Mouse (Mus musculus) ovary, adult 18-20 months (tissue): ENCODE data around the gene Dlg1.
"Not testable (repeated sequence)": the region's sequence is repeated elsewhere in the genome, so short reads cannot be mapped to it uniquely, and the experiment has no call there.

ENCODE experiments used
- DNase-seq: peaks from one replicate; pipeline ENCODE4 v3.0.0; 2022; ENCODE audit warnings: low spot score, mixed read lengths

Dlg1 gene

GRCm38 (mm10) chr16:31657502-31657901 lies 5.7 kb upstream of the Dlg1 start:
- no peak for DNase-seq

- no peak for DNase-seq
These were observed 4.5 kb upstream of the Dlg1 start for GRCm38 (mm10) chr16:31658539-31659334.

GRCm38 (mm10) chr16:31659453-31659852 lies 3.8 kb upstream of the Dlg1 start:
- DNase-seq, result no peak

- DNase-seq, result no peak
These were observed 476 bp upstream of the Dlg1 start for GRCm38 (mm10) chr16:31662556-31663378.

DNA sequence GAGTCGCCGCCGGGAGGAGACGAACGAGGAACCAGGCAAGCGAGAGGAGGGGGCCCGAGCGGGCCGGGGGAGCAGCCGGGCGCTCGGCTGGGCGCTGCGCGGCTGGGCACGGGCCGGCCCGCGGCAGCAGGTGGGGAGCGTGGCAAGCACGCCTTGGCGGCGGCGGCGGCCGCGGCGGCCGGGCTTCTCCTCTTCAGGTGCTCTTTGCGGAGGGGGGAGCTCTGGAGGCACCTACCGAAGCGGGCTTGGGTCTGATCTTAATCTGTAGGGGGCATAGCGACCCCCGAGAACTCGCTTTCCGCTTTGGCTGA lies 999 bp downstream of the Dlg1 start:
- no peak for DNase-seq

DNA sequence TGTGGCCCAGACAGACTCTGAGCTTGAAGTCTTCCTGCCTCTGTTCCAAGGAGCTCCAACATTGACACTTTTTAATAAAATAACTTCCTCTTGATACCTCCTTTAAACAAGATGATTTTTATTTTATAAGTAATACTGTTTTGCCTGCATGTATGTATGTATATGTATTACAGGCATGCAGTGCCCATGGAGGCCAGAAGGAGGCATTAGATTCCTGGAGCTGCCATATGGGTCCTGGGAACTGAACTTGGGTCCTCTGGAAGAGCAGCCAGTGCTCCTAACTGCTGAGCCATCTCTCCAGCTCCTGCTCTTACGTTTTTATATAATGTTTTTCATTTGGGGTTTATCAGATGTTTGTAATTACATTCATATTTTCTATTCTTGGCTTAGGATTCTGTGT lies 9.0 kb downstream of the Dlg1 start:
- no peak for DNase-seq

DNA sequence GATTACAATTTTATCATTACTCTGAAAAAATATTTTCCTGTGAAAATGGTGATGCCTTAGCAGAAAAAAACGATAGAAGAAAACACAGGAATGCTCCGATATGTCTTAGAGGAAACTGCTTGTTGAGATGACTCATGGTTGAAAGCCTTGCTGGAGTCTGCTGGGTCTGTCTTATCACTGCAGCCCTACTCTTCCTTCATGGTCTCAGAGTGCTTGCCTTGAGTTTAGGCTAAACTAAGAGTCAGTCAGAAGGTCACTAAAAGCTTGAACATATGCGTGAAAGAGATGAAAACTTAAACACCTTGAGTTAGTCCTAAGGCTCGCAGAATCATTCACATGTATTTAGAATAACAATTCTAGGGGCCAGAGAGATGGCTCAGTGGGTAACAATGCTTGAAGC lies 14.2 kb downstream of the Dlg1 start:
- no peak for DNase-seq

DNA sequence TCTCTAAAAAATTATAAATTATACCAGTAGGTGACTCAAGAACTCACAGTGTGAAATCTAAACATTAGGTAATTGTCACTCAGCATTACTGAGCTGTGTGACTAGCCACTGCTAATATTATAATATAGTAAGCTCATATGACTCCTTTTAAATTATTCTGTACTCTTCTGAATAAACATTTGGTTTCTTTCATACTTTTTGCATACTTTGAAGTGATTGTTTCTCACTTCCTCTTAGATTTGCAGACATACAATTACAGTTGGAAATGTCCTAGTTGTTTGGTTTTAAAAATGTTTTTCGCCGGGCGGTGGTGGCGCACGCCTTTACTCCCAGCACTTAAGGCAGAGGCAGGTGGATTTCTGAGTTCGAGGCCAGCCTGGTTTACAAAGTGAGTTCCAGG lies 19.0 kb downstream of the Dlg1 start:
- DNase-seq, result no peak

DNA sequence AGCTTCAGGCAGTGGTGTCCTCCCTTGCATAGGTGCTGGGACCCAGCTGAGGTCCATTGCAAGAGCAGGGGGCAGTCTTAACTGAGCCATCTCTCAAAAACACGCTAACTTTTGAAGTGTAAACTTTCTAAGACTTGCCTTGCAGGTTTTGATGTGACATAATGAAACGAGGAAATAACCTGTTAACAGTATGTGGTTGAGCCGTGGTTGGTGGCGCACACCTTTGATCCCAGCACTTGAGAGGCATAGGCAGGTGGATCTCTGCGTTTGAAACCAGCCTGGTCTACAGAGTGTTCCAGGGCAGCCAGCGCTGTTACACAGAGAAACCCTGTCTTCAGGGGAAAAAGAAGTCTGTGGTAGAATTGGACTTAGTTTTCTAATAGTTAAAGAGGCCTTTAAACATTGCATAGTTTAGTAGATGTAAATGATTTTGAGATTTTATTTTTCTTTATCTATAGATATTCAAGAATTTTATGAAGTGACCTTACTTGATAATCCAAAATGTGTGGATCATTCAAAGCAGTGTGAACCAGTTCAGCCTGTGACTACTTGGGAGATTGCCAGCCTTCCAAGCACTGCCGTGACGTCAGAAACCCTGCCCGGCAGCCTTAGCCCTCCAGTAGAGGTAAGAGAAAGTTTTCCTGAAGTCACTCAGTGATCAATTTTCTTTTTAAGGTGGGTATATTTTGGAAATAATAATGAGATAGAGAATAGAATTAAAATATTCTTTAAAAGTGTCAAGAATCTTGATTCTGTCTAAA lies 20.6 kb downstream of the Dlg1 start:
- DNase-seq, result no peak

DNA sequence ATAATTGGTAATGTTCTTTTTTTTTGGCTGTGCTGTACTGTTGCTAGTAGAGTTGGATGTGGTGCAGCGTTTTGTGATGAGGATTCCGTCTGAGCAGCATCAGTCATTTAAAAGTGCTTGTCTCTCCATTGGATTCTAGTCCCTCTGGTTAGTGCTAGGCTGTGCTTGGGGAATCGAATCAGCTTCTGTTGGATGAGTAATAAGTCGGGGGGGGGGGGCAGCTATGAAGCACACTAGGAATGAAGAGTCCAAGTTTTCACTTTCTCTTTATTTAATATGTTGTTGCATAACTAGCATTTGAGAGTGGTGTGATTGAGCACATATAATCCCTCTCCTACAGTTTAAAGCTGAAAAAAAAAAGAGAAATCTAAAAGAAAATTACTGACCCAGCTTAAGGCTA lies 21.5 kb downstream of the Dlg1 start:
- DNase-seq, result no peak

DNA sequence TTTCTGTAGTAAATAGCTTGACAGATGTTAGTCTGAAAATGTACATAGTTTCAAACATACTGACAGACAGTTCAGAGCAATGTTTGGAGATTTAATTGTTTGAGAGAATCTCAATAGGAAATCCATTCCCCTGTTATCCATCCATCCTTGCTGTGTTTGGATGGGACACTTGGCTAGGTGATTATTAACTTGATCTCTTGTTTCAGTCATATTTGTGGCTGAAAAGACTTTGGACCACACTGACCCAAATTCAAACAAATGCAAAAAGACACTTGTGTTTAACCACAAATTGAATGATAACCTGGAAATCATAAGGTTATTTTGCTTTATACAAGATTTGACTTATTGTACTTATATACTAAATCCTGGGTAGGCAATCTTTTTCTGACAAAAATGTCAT lies 24.5 kb downstream of the Dlg1 start:
- no peak for DNase-seq

DNA sequence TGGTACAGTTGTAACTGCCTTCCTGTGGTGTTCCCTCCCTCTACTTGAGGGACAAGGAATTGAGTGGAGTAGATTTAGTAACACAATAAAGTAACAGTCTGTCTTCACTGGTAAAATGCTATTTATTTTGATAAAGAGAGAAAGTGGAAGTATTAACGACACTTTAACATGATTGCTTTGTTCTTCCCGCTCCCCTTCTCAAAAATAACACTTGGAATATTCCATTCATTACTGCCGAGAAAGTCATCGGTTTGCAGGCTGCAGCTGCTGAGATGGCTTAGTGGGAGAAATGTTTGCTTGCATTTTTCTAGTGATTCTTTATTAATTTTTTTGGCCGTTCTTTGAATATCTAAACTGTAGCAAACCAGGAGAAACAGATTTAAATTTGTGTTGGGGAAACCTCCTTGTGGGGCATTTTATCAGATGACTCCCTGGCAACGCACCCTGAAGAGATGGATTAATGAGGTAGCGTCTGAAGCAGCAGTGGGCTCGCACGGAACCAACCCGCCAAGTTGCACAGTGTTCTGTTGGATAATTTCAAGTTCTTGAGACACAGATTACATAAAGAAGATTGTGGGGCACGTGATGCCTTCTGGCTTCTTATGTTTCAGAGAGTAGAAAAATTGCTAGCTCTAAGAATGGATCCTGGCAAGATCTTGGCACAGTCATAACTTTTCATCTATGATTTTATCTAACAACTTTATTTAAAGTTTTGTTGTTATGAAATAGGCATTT lies 32.2 kb downstream of the Dlg1 start:
- no peak for DNase-seq

DNA sequence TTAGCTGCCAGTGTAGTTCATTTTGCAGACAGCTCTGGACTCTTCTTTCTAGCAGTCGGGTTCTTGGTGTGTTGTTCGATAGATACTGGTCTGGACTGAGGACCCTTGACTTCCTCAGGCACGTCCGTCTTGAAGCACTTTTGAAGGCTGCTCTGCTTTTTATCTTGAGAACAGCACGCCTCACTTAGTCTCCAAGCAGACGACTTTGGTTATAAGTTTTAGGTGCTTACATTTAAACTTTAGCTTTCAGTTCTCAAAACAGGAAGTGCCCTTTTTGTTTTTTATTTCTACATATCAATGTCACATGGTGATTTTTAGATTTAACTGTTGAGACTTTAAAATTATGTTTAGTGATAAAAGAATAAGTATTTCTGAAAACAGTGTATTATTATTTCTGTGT lies 33.1 kb downstream of the Dlg1 start:
- no peak for DNase-seq

GRCm38 (mm10) chr16:31697341-31697740 lies 34.1 kb downstream of the Dlg1 start:
- no peak for DNase-seq

DNA sequence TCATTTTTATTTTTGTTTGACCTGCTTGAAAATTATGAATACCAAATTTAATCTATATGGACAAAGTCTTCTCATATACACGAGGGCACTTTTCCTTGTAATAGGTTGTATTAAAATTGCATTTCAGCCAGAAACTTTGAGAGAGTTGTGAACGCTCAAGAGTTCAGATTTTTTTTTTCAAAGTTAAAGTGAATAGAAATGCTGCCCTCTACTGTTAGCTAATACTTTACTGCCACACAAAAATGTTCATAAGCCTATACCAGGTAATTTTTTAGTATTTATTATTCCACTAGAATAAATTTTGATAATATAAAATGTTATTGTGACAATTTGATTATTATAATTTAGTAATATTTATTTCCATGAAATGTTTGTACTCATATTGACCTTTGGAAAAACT lies 42.0 kb downstream of the Dlg1 start:
- DNase-seq, result no peak

DNA sequence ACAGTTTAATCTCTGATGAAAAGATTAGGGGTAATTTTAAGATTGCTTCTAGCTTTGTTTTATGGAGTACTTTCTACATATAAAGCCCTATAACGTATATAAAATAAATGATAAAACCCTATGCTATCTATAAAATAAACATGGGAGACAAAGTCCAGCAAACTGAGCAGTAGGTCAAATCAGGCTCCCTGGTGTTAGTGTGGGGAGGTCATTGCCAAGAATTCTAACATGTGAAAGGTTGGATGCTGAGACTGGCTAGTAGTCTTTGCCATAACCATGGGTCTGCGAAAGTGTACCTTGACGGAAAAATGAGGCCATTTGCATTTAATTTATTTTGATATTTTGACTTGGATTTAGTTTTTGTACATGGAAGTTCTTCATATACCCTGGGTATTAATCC lies 42.7 kb downstream of the Dlg1 start:
- DNase-seq, result no peak

DNA sequence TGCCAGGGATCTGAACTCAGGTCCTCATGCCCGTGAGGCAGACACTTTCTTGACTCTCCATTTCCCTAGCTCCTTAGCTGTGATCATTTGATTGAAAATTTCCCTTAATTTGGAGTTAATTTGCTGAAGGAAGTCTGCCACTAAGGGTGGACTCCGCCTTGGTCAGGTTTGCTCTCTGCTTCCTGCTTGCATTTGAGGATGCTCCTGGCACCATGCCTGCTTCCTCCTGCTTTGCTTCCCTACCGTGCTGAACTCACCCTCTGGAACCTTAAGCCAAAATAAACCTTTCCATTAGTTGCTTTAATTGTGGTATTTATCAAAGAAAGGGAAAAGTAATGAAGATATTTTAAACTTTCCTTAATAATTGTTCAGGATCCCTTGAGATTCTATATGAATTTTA lies 44.1 kb downstream of the Dlg1 start:
- DNase-seq, result no peak

DNA sequence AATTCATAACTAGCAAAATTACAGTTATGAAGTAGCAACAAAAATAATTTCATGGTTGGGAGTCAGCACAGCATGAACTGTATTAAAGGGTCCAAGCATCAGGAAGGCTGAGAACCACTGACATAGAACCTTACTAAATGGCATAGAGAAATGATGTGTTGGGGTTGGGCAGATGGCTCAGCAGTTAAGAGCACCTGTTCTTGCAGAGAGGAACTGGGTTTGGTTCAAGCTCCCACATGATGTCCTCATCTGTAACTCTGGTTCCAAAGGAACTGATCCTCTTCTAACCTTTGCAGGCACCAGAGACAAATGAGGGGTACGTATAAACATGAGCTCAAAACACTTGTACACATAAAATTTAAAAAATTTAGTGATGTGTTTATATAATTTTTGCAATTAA lies 59.7 kb downstream of the Dlg1 start:
- DNase-seq, result no peak

DNA sequence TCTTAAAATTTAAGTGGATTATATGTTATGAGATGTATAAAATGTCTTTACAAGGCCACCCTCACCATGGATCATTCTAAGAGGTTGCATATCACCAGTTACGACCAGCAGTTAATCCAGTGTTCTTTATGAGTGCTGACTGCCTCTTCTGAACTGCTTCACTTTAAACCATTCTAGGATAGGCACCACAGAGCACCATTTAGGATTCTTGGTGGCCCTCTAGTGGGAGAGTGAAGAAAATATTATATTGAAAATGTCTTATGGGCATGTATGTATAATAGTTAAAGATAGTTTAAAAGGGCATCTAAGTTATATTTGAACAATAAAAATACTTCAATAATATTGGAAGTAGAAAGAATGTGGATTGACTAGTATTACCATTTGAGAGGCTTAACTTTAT lies 60.9 kb downstream of the Dlg1 start:
- no peak for DNase-seq

DNA sequence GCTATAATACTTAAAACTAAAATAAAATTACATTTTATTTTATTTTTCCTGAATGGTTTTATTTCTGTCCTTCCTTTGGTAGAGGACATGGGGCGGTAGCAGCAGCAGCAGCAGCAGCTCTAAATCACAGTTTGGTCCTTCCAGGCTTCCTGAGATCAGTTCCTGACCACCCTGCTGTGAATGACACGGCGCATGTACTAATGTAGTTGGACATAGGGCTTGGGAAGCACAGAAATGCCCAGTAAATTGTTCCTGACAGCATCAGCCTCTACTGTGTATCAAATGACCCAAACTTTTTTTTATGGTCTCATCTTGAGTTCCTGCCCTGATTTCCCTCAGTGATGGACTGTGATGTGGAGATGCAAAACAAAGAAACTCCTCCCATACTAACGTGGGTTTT lies 61.6 kb downstream of the Dlg1 start:
- no peak for DNase-seq

- DNase-seq, result not testable (repeated sequence)
These were observed 67.7 kb downstream of the Dlg1 start for GRCm38 (mm10) chr16:31730971-31731370.

GRCm38 (mm10) chr16:31737081-31737480 lies 73.8 kb downstream of the Dlg1 start:
- DNase-seq, result no peak
